Mouse (Mus musculus) liver, embryonic 15.5 days (tissue): ENCODE measurements around the gene Lemd1. TPM values are rescaled to one million over a fixed set of nuclear protein-coding genes. Genes with fewer than 3 reads are reported as not detected.

Source experiments
- ATAC-seq: fragments of 200-750 bp; cut with Nextera tagmentation; 2 replicates; pipeline ENCODE4 v1.8.0; 2017; ENCODE audit warnings: moderate number of reproducible peaks, mild to moderate bottlenecking, moderate library complexity; ENCODE audit not compliant: insufficient read depth
- H3K27ac ChIP-seq: fragments of 300-500 bp; sonication (generic); replicated peaks from 2 replicates; pipeline ENCODE4 v1.5.1; 2015; ENCODE audit warnings: mild to moderate bottlenecking, inconsistent platforms
- H3K27me3 ChIP-seq: fragments of 300-500 bp; sonication (generic); 2 replicates; pipeline ENCODE4 v1.6.1; 2015; ENCODE audit warnings: mild to moderate bottlenecking, inconsistent platforms
- H3K36me3 ChIP-seq: fragments of 300-500 bp; sonication (generic); replicated peaks from 2 replicates; pipeline ENCODE4 v1.6.1; 2015; ENCODE audit warnings: moderate library complexity, mild to moderate bottlenecking, inconsistent platforms
- H3K4me1 ChIP-seq: fragments of 300-500 bp; sonication (generic); replicated peaks from 2 replicates; pipeline ENCODE4 v1.6.1; 2015; ENCODE audit warnings: inconsistent platforms
- H3K4me2 ChIP-seq: fragments of 300-500 bp; sonication (generic); 2 replicates; pipeline ENCODE4 v1.6.1; 2015; ENCODE audit warnings: moderate library complexity, mild to moderate bottlenecking, inconsistent platforms
- H3K4me3 ChIP-seq: fragments of 300-500 bp; sonication (generic); replicated peaks from 2 replicates; pipeline ENCODE4 v1.5.1; 2015; ENCODE audit warnings: mild to moderate bottlenecking, inconsistent platforms
- H3K9ac ChIP-seq: fragments of 300-500 bp; sonication (generic); 2 replicates; pipeline ENCODE4 v1.6.1; 2015; ENCODE audit warnings: moderate library complexity, mild to moderate bottlenecking, inconsistent platforms
- H3K9me3 ChIP-seq: fragments of 300-500 bp; sonication (generic); replicated peaks from 2 replicates; pipeline ENCODE4 v1.6.1; 2016; ENCODE audit warnings: inconsistent platforms
- WGBS: fragments of 180-500 bp; shearing (Covaris S2); methylation state at CpG from one replicate; pipeline ENCODE4 v1.1.7; 2015; ENCODE audit warnings: mixed read lengths; ENCODE audit not compliant: insufficient replicate concordance; 5-methylcytosine and 5-hydroxymethylcytosine counted together
- polyA plus RNA-seq: library from polyadenylated mRNA; unstranded; fragments of >200 nt; fragmentation: Nextera tagmentation; extraction: Ambion mirVana; gene quantifications from 2 replicates; pipeline ENCODE4 v1.2.1, GENCODE M21; 2015

The Lemd1 gene
- polyA plus RNA-seq, 1 experiment from 2014 or later = not detected

GRCm38 (mm10) chr1:132295506-132295905, 104.3 kb downstream of the Lemd1 start:
- no peak for ATAC-seq
- Histone ChIP-seq H3K27ac (no peak overlapping the region), H3K4me2 (no peak overlapping the region), H3K27me3 (peaks cover 59% of the 10 kb centered on the region), H3K9me3 (no peaks in the 10 kb centered on the region), H3K4me1 (peaks cover 10% of the 10 kb centered on the region; the same call in 1 of the 2 replicates), H3K9ac (no peak overlapping the region), H3K4me3 (no peak overlapping the region), H3K36me3 (no peaks in the 10 kb centered on the region)
- WGBS = 68% methylated on average over 7 of the region's 7 CpGs

GRCm38 (mm10) chr1:132296051-132296450, 104.8 kb downstream of the Lemd1 start:
- H3K4me1 ChIP-seq = peaks cover 10% of the 10 kb centered on the region; the same call in 1 of the 2 replicates
- no peak for ATAC-seq
- H3K4me3 ChIP-seq = no peak overlapping the region
- H3K9me3 ChIP-seq = no peaks in the 10 kb centered on the region
- H3K27me3 ChIP-seq = peaks cover 65% of the 10 kb centered on the region
- H3K9ac ChIP-seq = no peak overlapping the region
- 63% methylated on average over 3 of the region's 3 CpGs for WGBS
- no peak overlapping the region for H3K4me2 ChIP-seq
- no peaks in the 10 kb centered on the region for H3K36me3 ChIP-seq
- H3K27ac ChIP-seq = no peak overlapping the region

- peak within 1 kb of the TSS; percentile 69 for H3K4me2 ChIP-seq
- WGBS = 2% methylated on average over 28 of the region's 28 CpGs
- no peak within 1 kb of the TSS for H3K27ac ChIP-seq
- no peaks in the 10 kb centered on the region for H3K9me3 ChIP-seq
- H3K4me3 ChIP-seq = peak within 1 kb of the TSS; percentile 50
- H3K4me1 ChIP-seq = peaks cover 10% of the 10 kb centered on the region; the same call in 1 of the 2 replicates
- no peaks in the 10 kb centered on the region for H3K36me3 ChIP-seq
- no peak within 1 kb of the TSS for H3K9ac ChIP-seq
- H3K27me3 ChIP-seq = peaks cover 85% of the 10 kb centered on the region
- peak; percentile 42; the same call in 1 of the 2 replicates for ATAC-seq
Measured at GRCm38 (mm10) chr1:132298425-132298800, 107.2 kb downstream of the Lemd1 start, which contains the start of gene Klhdc8a. TSS of gene Klhdc8a (plus strand) at chr1:132298626.

GRCm38 (mm10) chr1:132298801-132299464, 107.7 kb downstream of the Lemd1 start:
- WGBS = 2% methylated on average over 71 of the region's 71 CpGs
- ATAC-seq = 0 out of 2 replicates have a peak, but pooled peaks have one; percentile 18
- H3K4me2 ChIP-seq = peak overlapping the region; percentile 69
- peak overlapping the region; percentile 50 for H3K4me3 ChIP-seq
- peaks cover 90% of the 10 kb centered on the region for H3K27me3 ChIP-seq
- H3K27ac ChIP-seq = no peak overlapping the region
- no peak overlapping the region for H3K9ac ChIP-seq
- H3K36me3 ChIP-seq = no peaks in the 10 kb centered on the region
- H3K4me1 ChIP-seq = peaks cover 10% of the 10 kb centered on the region; the same call in 1 of the 2 replicates
- no peaks in the 10 kb centered on the region for H3K9me3 ChIP-seq

GRCm38 (mm10) chr1:132299744-132300143, 108.5 kb downstream of the Lemd1 start:
- ATAC-seq = no peak
- 63% methylated on average over 5 of the region's 5 CpGs for WGBS
- Histone ChIP-seq H3K9ac (no peak overlapping the region), H3K4me3 (no peak overlapping the region), H3K4me2 (no peak overlapping the region), H3K9me3 (no peaks in the 10 kb centered on the region), H3K27me3 (peaks cover 90% of the 10 kb centered on the region), H3K36me3 (no peaks in the 10 kb centered on the region), H3K27ac (no peak overlapping the region), H3K4me1 (peaks cover 10% of the 10 kb centered on the region; the same call in 1 of the 2 replicates)

- peaks cover 10% of the 10 kb centered on the region; the same call in 1 of the 2 replicates for H3K4me1 ChIP-seq
- H3K27me3 ChIP-seq = peaks cover 81% of the 10 kb centered on the region
- ATAC-seq = no peak
- H3K9ac ChIP-seq = no peak overlapping the region
- H3K27ac ChIP-seq = no peak overlapping the region
- H3K4me2 ChIP-seq = no peak overlapping the region
- no peaks in the 10 kb centered on the region for H3K36me3 ChIP-seq
- H3K4me3 ChIP-seq = no peak overlapping the region
- WGBS = 83% methylated on average over 5 of the region's 5 CpGs
- H3K9me3 ChIP-seq = no peaks in the 10 kb centered on the region
Measured at GRCm38 (mm10) chr1:132301242-132301641, 110.0 kb downstream of the Lemd1 start.

GRCm38 (mm10) chr1:132302341-132302866, 111.2 kb downstream of the Lemd1 start:
- WGBS = 77% methylated on average over 9 of the region's 9 CpGs
- H3K27ac ChIP-seq = no peak overlapping the region
- no peak for ATAC-seq
- H3K36me3 ChIP-seq = no peaks in the 10 kb centered on the region
- H3K4me3 ChIP-seq = no peak overlapping the region
- H3K27me3 ChIP-seq = peaks cover 71% of the 10 kb centered on the region
- H3K9ac ChIP-seq = no peak overlapping the region
- H3K9me3 ChIP-seq = no peaks in the 10 kb centered on the region
- H3K4me1 ChIP-seq = peaks cover 10% of the 10 kb centered on the region; the same call in 1 of the 2 replicates
- H3K4me2 ChIP-seq = no peak overlapping the region

- no peak for ATAC-seq
- Histone ChIP-seq H3K27me3 (peaks cover 69% of the 10 kb centered on the region), H3K36me3 (no peaks in the 10 kb centered on the region), H3K4me1 (no peaks in the 10 kb centered on the region), H3K4me3 (no peak overlapping the region), H3K9me3 (no peaks in the 10 kb centered on the region), H3K27ac (no peak overlapping the region), H3K9ac (no peak overlapping the region), H3K4me2 (no peak overlapping the region)
- whole genome bisulfite sequencing = 36% methylated on average over 9 of the region's 9 CpGs
Measured at GRCm38 (mm10) chr1:132304618-132305214, 113.5 kb downstream of the Lemd1 start.

- whole genome bisulfite sequencing = 26% methylated on average over 4 of the region's 4 CpGs
- no peaks in the 10 kb centered on the region for H3K9me3 ChIP-seq
Measured at GRCm38 (mm10) chr1:132306160-132306559, 114.9 kb downstream of the Lemd1 start.

GRCm38 (mm10) chr1:132306808-132307207, 115.6 kb downstream of the Lemd1 start:
- H3K27ac ChIP-seq = no peak overlapping the region
- 19% methylated on average over 4 of the region's 4 CpGs for WGBS
- H3K36me3 ChIP-seq = no peaks in the 10 kb centered on the region
- peaks cover 60% of the 10 kb centered on the region for H3K27me3 ChIP-seq
- H3K9me3 ChIP-seq = no peaks in the 10 kb centered on the region
- no peak overlapping the region for H3K4me3 ChIP-seq
- H3K9ac ChIP-seq = no peak overlapping the region
- ATAC-seq = no peak
- H3K4me2 ChIP-seq = no peak overlapping the region
- H3K4me1 ChIP-seq = peaks cover 8% of the 10 kb centered on the region

More at GRCm38 (mm10) chr1:132306160-132306559, 114.9 kb downstream of the Lemd1 start:
- Histone ChIP-seq H3K4me2 (no peak overlapping the region), H3K4me3 (no peak overlapping the region), H3K27ac (no peak overlapping the region), H3K27me3 (peaks cover 64% of the 10 kb centered on the region), H3K36me3 (no peaks in the 10 kb centered on the region), H3K4me1 (0 out of 2 replicates have a peak, but pooled peaks cover 4% of the 10 kb centered on the region), H3K9ac (no peak overlapping the region)
- ATAC-seq = no peak

- H3K9me3 ChIP-seq = no peaks in the 10 kb centered on the region
- no peak overlapping the region for H3K9ac ChIP-seq
- WGBS = 65% methylated on average over 6 of the region's 6 CpGs
- no peak for ATAC-seq
- H3K27me3 ChIP-seq = peaks cover 49% of the 10 kb centered on the region
- H3K4me2 ChIP-seq = no peak overlapping the region
- H3K4me3 ChIP-seq = no peak overlapping the region
- H3K4me1 ChIP-seq = peaks cover 16% of the 10 kb centered on the region
- H3K36me3 ChIP-seq = no peaks in the 10 kb centered on the region
- no peak overlapping the region for H3K27ac ChIP-seq
Measured at GRCm38 (mm10) chr1:132307962-132308361, 116.7 kb downstream of the Lemd1 start.
